Mouse (Mus musculus): ENCODE measurements at regions not wholly inside any gene's neighbourhood (a gene's known extent, or its start where the extent isn't known, plus 50 kb on each side); places are given as distances from the start of the nearest gene placed in this dataset.

GRCm38 (mm10) chr11:112839721-112840494 is 57.9 kb downstream of the Sox9 start:
- DNase-seq, result no peak

GRCm38 (mm10) chr11:112840495-112840828 is 58.4 kb downstream of the Sox9 start:
- no peak for DNase-seq

GRCm38 (mm10) chr11:112844258-112844901 is 62.4 kb downstream of the Sox9 start:
- no peak for DNase-seq

- no peak for DNase-seq
These were observed 65.1 kb downstream of the Sox9 start for GRCm38 (mm10) chr11:112847146-112847545.

GRCm38 (mm10) chr11:112847851-112848250 is 65.8 kb downstream of the Sox9 start:
- DNase-seq, result no peak

- no peak for DNase-seq
These were observed 68.0 kb downstream of the Sox9 start for GRCm38 (mm10) chr11:112849974-112850373.

- DNase-seq, result no peak
These were observed 68.7 kb downstream of the Sox9 start for GRCm38 (mm10) chr11:112850532-112851272.

GRCm38 (mm10) chr11:112851321-112851720 is 69.3 kb downstream of the Sox9 start:
- DNase-seq, result no peak

- DNase-seq, result no peak
These were observed 74.0 kb downstream of the Sox9 start for GRCm38 (mm10) chr11:112855975-112856374.

GRCm38 (mm10) chr11:112859309-112859708 is 77.3 kb downstream of the Sox9 start:
- no peak for DNase-seq

- no peak for DNase-seq
These were observed 78.8 kb downstream of the Sox9 start for GRCm38 (mm10) chr11:112860797-112861196.

- no peak for DNase-seq
These were observed 79.2 kb downstream of the Sox9 start for GRCm38 (mm10) chr11:112861233-112861632.

- no peak for DNase-seq
These were observed 83.8 kb downstream of the Sox9 start for GRCm38 (mm10) chr11:112865836-112866235.

GRCm38 (mm10) chr11:112869571-112869970 is 87.5 kb downstream of the Sox9 start:
- DNase-seq, result no peak

GRCm38 (mm10) chr11:112870201-112871035 is 88.4 kb downstream of the Sox9 start:
- DNase-seq, result no peak

GRCm38 (mm10) chr11:112872677-112873367 is 90.8 kb downstream of the Sox9 start:
- no peak for DNase-seq

GRCm38 (mm10) chr11:112874239-112874638 is 92.2 kb downstream of the Sox9 start:
- DNase-seq, result no peak

- DNase-seq, result no peak
These were observed 94.2 kb downstream of the Sox9 start for GRCm38 (mm10) chr11:112876226-112876625.

- DNase-seq, result no peak
These were observed 96.4 kb downstream of the Sox9 start for GRCm38 (mm10) chr11:112878436-112878835.

GRCm38 (mm10) chr11:112880736-112881135 is 98.7 kb downstream of the Sox9 start:
- DNase-seq, result no peak

- no peak for DNase-seq
These were observed 103.4 kb downstream of the Sox9 start for GRCm38 (mm10) chr11:112885336-112885940.

GRCm38 (mm10) chr11:112886139-112886538 is 104.1 kb downstream of the Sox9 start:
- DNase-seq, result no peak
